ENCODE assay signal across 8 mouse cellular contexts in the genomic region with DNA sequence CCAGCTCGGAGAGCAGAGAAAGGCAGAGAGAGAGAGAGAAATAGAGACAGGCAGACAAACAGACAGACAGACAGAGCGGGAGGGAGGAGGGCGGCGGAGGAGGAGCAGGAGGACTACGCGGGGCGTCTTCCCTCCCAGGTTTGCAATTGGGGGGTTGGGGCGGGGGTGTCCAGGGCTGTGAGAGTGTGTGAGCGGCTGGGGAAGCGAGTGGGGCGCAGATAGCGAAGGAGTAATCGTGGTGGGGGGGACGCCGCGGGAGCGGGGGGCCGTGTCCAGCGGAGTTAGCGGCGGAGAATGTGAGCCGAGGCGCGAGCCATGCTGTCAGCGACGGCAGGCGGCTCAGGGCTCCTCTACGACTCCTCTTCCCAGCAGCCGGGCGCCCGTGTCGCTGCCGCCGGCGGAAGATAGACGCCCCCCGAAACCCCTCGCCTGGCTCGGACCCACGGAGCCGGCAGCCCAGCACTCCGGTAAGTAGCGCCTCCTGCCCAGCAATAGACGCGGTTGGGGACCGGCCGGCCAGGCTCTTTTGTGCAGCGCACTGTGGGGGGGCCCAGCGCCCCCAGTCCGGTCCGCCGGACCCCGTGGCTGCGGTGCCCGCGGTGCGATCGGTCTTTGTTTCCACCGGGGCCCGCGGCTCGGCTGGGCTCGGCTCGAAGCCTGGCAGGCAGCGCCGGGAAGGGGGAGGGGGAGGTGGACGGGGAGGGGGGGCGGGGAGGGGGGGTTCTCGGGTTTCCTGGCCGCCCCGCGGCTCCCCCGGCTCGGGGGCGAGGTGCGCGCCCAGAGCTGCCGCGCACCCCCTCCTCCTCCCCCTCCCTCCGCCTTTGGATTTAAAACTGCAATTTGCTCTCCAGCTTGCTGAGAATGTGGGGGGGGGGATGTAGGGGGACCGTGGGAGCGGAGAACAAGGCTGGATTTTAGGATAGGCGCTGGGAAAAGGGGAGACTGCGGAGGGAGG. TPM values are rescaled to one million over a fixed set of nuclear protein-coding genes. Genes with fewer than 3 reads are reported as not detected.
DNase-seq lines count a peak whose midpoint lies in the region; ATAC-seq lines count a peak whose summit lies in the region.

No protein-coding gene starts in this region.

- peaks cover 42% of the 10 kb centered on the region for H3K4me1 ChIP-seq in embryonic facial prominence, embryonic 14.5 days (ENCODE audit: control insufficient read depth, insufficient read depth, low read length)
- H3K4me1 ChIP-seq in heart, embryonic 14.5 days (ENCODE audit: control insufficient read depth in 2 of 2, insufficient read depth in 2 of 2, low read length in 2 of 2) = peaks cover 36 to 54% of the 10 kb centered on the region in 2 experiments
- H3K4me1 ChIP-seq in midbrain, embryonic 10.5 days = peaks cover 89% of the 10 kb centered on the region
- peaks cover 53% of the 10 kb centered on the region for H3K4me1 ChIP-seq in stomach, embryonic 15.5 days

- peak overlapping the region; percentile 98 for H3K27ac ChIP-seq in embryonic facial prominence, embryonic 14.5 days (replicated peaks; ENCODE audit: low read depth, low read length)
- H3K27ac ChIP-seq in heart, embryonic 14.5 days (replicated peaks in 1 of 2; ENCODE audit: control insufficient read depth in 1 of 2, insufficient read depth in 1 of 2, low read depth in 2 of 2, low read length in 2 of 2) = peak overlapping the region; percentile 91 to 97
- peak overlapping the region; percentile 98 for H3K27ac ChIP-seq in midbrain, embryonic 10.5 days (replicated peaks)
- H3K27ac ChIP-seq in stomach, embryonic 15.5 days = peak overlapping the region; percentile 97

- H3K27me3 ChIP-seq in embryonic facial prominence, embryonic 14.5 days (replicated peaks; ENCODE audit: control insufficient read depth, insufficient read depth, low read length) = peaks cover 9% of the 10 kb centered on the region; the same call in 1 of the 2 replicates
- no peaks in the 10 kb centered on the region for H3K27me3 ChIP-seq in heart, embryonic 14.5 days (ENCODE audit: control insufficient read depth, insufficient read depth, low read length)
- H3K27me3 ChIP-seq in midbrain, embryonic 10.5 days (ENCODE audit: low read depth, poor library complexity, severe bottlenecking) = peaks cover 21% of the 10 kb centered on the region
- H3K27me3 ChIP-seq in stomach, embryonic 15.5 days (replicated peaks) = peaks cover 7% of the 10 kb centered on the region; the same call in 1 of the 2 replicates

- no peaks in the 10 kb centered on the region for H3K9me3 ChIP-seq in embryonic facial prominence, embryonic 14.5 days (ENCODE audit: control insufficient read depth, low read length)
- no peaks in the 10 kb centered on the region for H3K9me3 ChIP-seq in heart, embryonic 14.5 days (ENCODE audit: control insufficient read depth, low read length)
- H3K9me3 ChIP-seq in midbrain, embryonic 10.5 days (replicated peaks) = no peaks in the 10 kb centered on the region
- no peaks in the 10 kb centered on the region for H3K9me3 ChIP-seq in stomach, embryonic 15.5 days

- H3K4me3 ChIP-seq in embryonic facial prominence, embryonic 14.5 days (ENCODE audit: low read depth, low read length) = peak overlapping the region; percentile 97
- peak overlapping the region; percentile 90 to 97 for H3K4me3 ChIP-seq in heart, embryonic 14.5 days (ENCODE audit: control insufficient read depth in 1 of 2, insufficient read depth in 1 of 2, low read depth in 1 of 2, low read length in 2 of 2)
- H3K4me3 ChIP-seq in midbrain, embryonic 10.5 days = peak overlapping the region; percentile 96
- peak overlapping the region; percentile 80 for H3K4me3 ChIP-seq in stomach, embryonic 15.5 days (replicated peaks)

- H3K9ac ChIP-seq in embryonic facial prominence, embryonic 14.5 days (ENCODE audit: low read depth, low read length) = peak overlapping the region; percentile 99
- peak overlapping the region; percentile 99 for H3K9ac ChIP-seq in heart, embryonic 14.5 days (ENCODE audit: low read length)
- peak overlapping the region; percentile 90 for H3K9ac ChIP-seq in stomach, embryonic 15.5 days

- H3K4me2 ChIP-seq in embryonic facial prominence, embryonic 14.5 days (ENCODE audit: low read depth, low read length) = peak overlapping the region; percentile 90
- peak overlapping the region; percentile 88 for H3K4me2 ChIP-seq in heart, embryonic 14.5 days (ENCODE audit: low read length)
- H3K4me2 ChIP-seq in stomach, embryonic 15.5 days = peak overlapping the region; percentile 88

- WGBS in embryonic facial prominence, embryonic 14.5 days = under 1% methylated on average over 22 of the region's 84 CpGs
- under 1% methylated on average over 60 of the region's 84 CpGs for WGBS in heart, embryonic 14.5 days
- WGBS in midbrain, embryonic 10.5 days = under 1% methylated on average over 70 of the region's 84 CpGs
- under 1% methylated on average over 74 of the region's 84 CpGs for WGBS in stomach, embryonic 15.5 days

- no peaks in the 10 kb centered on the region for H3K36me3 ChIP-seq in embryonic facial prominence, embryonic 14.5 days (ENCODE audit: control insufficient read depth, insufficient read depth, low read length)
- no peaks in the 10 kb centered on the region for H3K36me3 ChIP-seq in heart, embryonic 14.5 days (ENCODE audit: control insufficient read depth, insufficient read depth, low read length)
- H3K36me3 ChIP-seq in midbrain, embryonic 10.5 days = no peaks in the 10 kb centered on the region
- H3K36me3 ChIP-seq in stomach, embryonic 15.5 days = no peaks in the 10 kb centered on the region

- DNase-seq in adrenal gland, adult (ENCODE audit: inconsistent age in 2 of 2, low spot score in 1 of 2) = peak; percentile 68 to 80
- no peak for DNase-seq in adrenal gland, postnatal 4 days (ENCODE audit: low spot score in 2 of 2)
- DNase-seq in MN1 (ENCODE audit: low spot score) = peak; percentile 42
- DNase-seq in embryonic facial prominence, embryonic 14.5 days (ENCODE audit: low spot score) = peak; percentile 76
- peak; percentile 79 for DNase-seq in kidney, postnatal 14 days
- DNase-seq in midbrain, embryonic 10.5 days (ENCODE audit: low spot score) = peak; percentile 71

- peak; percentile 0; the same call in 1 of the 2 replicates for ATAC-seq in embryonic facial prominence, embryonic 14.5 days (ENCODE audit: low read depth)
- no peak for ATAC-seq in heart, embryonic 14.5 days (ENCODE audit: insufficient number of reproducible peaks, insufficient read depth, low FRiP score, low read depth)
- peak; percentile 10 for ATAC-seq in stomach, embryonic 15.5 days (ENCODE audit: insufficient read depth, low FRiP score, low read depth)

RNA-seq across cellular contexts. Expression of gene Ahdc1, which starts 1.0 kb away (rescaled TPM):
- 10 to 100 TPM; 92.5 to 98.7 TPM for total RNA-seq in adrenal gland, postnatal 4 days (2021)
- 11.0 and 11.7 TPM in 2 replicates for polyA plus RNA-seq in embryonic facial prominence, embryonic 14.5 days (2014; fragmentation: Nextera tagmentation; extraction: Ambion mirVana)
- polyA plus RNA-seq in heart, embryonic 14.5 days (2014; fragmentation: Nextera tagmentation; extraction: Ambion mirVana) = 7.1 and 9.0 TPM in 2 replicates
- 5.7 and 5.8 TPM in 2 replicates for polyA plus RNA-seq in midbrain, embryonic 10.5 days (2016; fragmentation: Nextera tagmentation; extraction: Ambion mirVana)
- 8.2 and 9.3 TPM in 2 replicates for polyA plus RNA-seq in stomach, embryonic 15.5 days (2015; fragmentation: Nextera tagmentation; extraction: Ambion mirVana)

RNA-seq across cellular contexts. Expression of gene Fgr, which starts 38.2 kb away (rescaled TPM):
- 1 to 10 TPM; 1.2 to 1.5 TPM for total RNA-seq in adrenal gland, postnatal 4 days (2021)
- polyA plus RNA-seq in embryonic facial prominence, embryonic 14.5 days (2014; fragmentation: Nextera tagmentation; extraction: Ambion mirVana) = 0.48 and 0.85 TPM in 2 replicates
- polyA plus RNA-seq in heart, embryonic 14.5 days (2014; fragmentation: Nextera tagmentation; extraction: Ambion mirVana) = 0.18 and 0.74 TPM in 2 replicates
- 0.05 and 0.10 TPM in 2 replicates for polyA plus RNA-seq in midbrain, embryonic 10.5 days (2016; fragmentation: Nextera tagmentation; extraction: Ambion mirVana)
- polyA plus RNA-seq in stomach, embryonic 15.5 days (2015; fragmentation: Nextera tagmentation; extraction: Ambion mirVana) = 1.6 TPM in 2 replicates

Comparison
In these comparisons a context has a peak if more than half of its experiments do, and no peak if none do; other contexts are left out.
1. DNase-seq: peak in adrenal gland, adult (2 of 2), MN1 (single experiment), embryonic facial prominence, embryonic 14.5 days (single experiment), kidney, postnatal 14 days (single experiment) and midbrain, embryonic 10.5 days (single experiment); none in adrenal gland, postnatal 4 days (0 of 2).
2. Peak in every context shown above with its lines, with median percentiles within 50 percentile points of each other: H3K27ac ChIP-seq, H3K4me2 ChIP-seq, H3K4me3 ChIP-seq and H3K9ac ChIP-seq.